Mouse (Mus musculus): Measurements from ENCODE around the gene Eif5b. TPM values are rescaled to one million over a fixed set of nuclear protein-coding genes. Genes with fewer than 3 reads are reported as not detected.

Gene Eif5b
- polyA plus RNA-seq (2015; fragmentation: Nextera tagmentation; extraction: Ambion mirVana), result 17.9 and 18.1 TPM in 2 replicates

DNA sequence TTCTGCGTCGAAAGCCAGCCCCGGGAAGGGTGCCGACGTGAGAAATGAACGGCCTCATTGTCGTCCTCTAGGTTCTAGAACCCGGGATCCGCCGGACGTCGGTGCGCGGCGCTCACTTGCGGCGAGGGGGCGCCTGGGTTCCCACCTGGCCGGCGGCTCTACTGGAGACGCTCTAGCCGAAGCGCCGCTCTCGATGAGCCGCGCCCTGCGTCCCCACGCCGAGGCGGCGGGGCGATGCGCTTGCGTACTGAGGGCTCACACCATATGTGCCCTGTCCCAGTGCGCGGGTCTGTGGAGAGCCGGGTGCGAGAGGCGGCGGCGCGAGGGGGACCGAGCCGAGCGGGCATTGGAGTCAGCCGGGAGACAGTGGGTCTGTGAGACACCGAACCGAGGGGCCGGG, at the start of gene Eif5b, which contains the start of gene Txndc9:
Eif5b (plus strand) TSS at position 144 of the 400 bp plus-strand sequence.
Txndc9 (minus strand) TSS at position 27 of the 400 bp plus-strand sequence.
- peak within 1 kb of the TSS; percentile 70 for H3K4me2 ChIP-seq (ENCODE audit: low read length)
- WGBS, result under 1% methylated on average over 45 of the region's 50 CpGs
- peak within 1 kb of the TSS; percentile 85 for H3K4me3 ChIP-seq (ENCODE audit: low read length)
- no peaks in the 10 kb centered on the region for H3K9me3 ChIP-seq (ENCODE audit: control insufficient read depth, low read length)
- peak within 1 kb of the TSS; percentile 92 for H3K27ac ChIP-seq (ENCODE audit: low read depth, low read length)
- H3K4me1 ChIP-seq (ENCODE audit: control insufficient read depth, insufficient read depth, low read depth, low read length), result peaks cover 14% of the 10 kb centered on the region
- H3K9ac ChIP-seq (ENCODE audit: low read depth, low read length), result peak within 1 kb of the TSS; percentile 90
- H3K27me3 ChIP-seq (replicated peaks; ENCODE audit: control insufficient read depth, insufficient read depth, low read length), result no peaks in the 10 kb centered on the region
- peaks cover 9% of the 10 kb centered on the region for H3K36me3 ChIP-seq (ENCODE audit: control insufficient read depth, insufficient read depth, low read length)
- peak; percentile 94 for ATAC-seq

DNA sequence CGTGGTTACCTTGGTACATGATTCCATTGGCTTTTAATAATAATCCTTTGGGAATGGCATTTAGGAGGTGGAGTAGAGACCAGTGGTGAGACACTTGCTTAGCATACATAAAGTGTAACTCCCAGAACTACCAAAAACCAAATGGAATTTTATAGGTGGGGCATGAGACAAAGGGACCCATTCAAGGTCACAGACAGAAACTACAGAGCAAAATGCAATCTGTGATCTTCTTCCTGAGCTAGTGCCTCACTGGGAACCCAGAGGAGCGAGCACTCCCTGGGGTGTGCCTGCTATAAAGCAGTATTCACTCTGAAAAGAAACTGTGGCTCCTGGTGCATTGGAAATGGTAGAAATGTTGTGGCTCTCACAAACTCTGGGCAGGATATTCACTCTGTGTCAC, 48.9 kb upstream of the Eif5b start:
- Histone ChIP-seq H3K9ac (ENCODE audit: low read depth, low read length) (no peak overlapping the region), H3K27me3 (replicated peaks; ENCODE audit: control insufficient read depth, insufficient read depth, low read length) (no peaks in the 10 kb centered on the region), H3K9me3 (ENCODE audit: control insufficient read depth, low read length) (no peaks in the 10 kb centered on the region), H3K4me2 (ENCODE audit: low read length) (no peak overlapping the region), H3K27ac (ENCODE audit: low read depth, low read length) (no peak overlapping the region), H3K4me1 (ENCODE audit: control insufficient read depth, insufficient read depth, low read depth, low read length) (no peaks in the 10 kb centered on the region), H3K4me3 (ENCODE audit: low read length) (no peak overlapping the region), H3K36me3 (ENCODE audit: control insufficient read depth, insufficient read depth, low read length) (no peaks in the 10 kb centered on the region)
- ATAC-seq, result no peak
- WGBS, result 83% methylated on average over 2 of the region's 2 CpGs

DNA sequence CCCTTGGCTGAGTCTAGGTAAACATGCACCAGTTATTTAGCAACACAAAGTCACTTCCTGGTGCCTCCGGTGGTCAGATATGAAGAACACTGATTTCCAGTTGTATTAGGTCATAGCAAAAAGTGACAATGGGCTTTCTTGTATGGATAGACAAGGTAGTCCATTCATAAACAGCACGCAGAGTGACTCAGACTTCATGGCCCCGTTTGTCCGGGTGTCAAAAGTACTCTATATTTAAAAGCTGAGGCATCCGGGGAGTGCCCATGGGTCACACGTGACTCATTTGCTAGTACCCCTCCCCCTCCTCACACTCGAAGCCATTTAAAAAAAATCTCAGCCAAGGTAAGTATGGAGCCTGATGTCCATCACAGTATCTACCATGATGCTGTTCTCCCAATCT, 43.0 kb upstream of the Eif5b start:
- no peaks in the 10 kb centered on the region for H3K36me3 ChIP-seq (ENCODE audit: control insufficient read depth, insufficient read depth, low read length)
- no peak overlapping the region for H3K27ac ChIP-seq (ENCODE audit: low read depth, low read length)
- no peak for ATAC-seq
- no peak overlapping the region for H3K4me3 ChIP-seq (ENCODE audit: low read length)
- H3K9me3 ChIP-seq (ENCODE audit: control insufficient read depth, low read length), result no peaks in the 10 kb centered on the region
- no peaks in the 10 kb centered on the region for H3K27me3 ChIP-seq (replicated peaks; ENCODE audit: control insufficient read depth, insufficient read depth, low read length)
- H3K4me1 ChIP-seq (ENCODE audit: control insufficient read depth, insufficient read depth, low read depth, low read length), result no peaks in the 10 kb centered on the region
- WGBS, result 91% methylated on average over 7 of the region's 7 CpGs
- no peak overlapping the region for H3K4me2 ChIP-seq (ENCODE audit: low read length)
- no peak overlapping the region for H3K9ac ChIP-seq (ENCODE audit: low read depth, low read length)

DNA sequence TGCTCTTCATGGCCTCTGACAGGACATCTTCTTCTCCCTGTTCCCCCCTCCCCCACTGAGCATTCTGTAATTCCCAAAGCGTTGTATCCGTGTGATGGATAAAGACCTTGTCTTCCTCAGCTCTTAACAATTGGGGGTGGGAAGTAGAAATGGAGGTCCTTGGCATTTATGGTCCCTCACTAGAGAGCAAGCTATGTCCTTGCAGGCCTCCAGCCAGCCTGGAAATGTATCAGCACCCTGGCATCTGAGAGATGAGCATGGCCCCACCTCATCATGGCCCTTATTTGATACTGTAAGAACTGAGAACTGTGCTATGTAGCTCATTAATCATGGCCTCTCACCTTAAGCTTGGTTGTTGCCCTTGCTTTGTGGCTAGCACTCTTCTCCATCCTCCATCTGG, 42.6 kb upstream of the Eif5b start:
- 100% methylated on average over 2 of the region's 2 CpGs for WGBS
- no peaks in the 10 kb centered on the region for H3K9me3 ChIP-seq (ENCODE audit: control insufficient read depth, low read length)
- no peaks in the 10 kb centered on the region for H3K4me1 ChIP-seq (ENCODE audit: control insufficient read depth, insufficient read depth, low read depth, low read length)
- H3K36me3 ChIP-seq (ENCODE audit: control insufficient read depth, insufficient read depth, low read length), result no peaks in the 10 kb centered on the region
- no peak overlapping the region for H3K4me3 ChIP-seq (ENCODE audit: low read length)
- H3K27ac ChIP-seq (ENCODE audit: low read depth, low read length), result no peak overlapping the region
- no peak overlapping the region for H3K4me2 ChIP-seq (ENCODE audit: low read length)
- no peak for ATAC-seq
- no peaks in the 10 kb centered on the region for H3K27me3 ChIP-seq (replicated peaks; ENCODE audit: control insufficient read depth, insufficient read depth, low read length)
- no peak overlapping the region for H3K9ac ChIP-seq (ENCODE audit: low read depth, low read length)

DNA sequence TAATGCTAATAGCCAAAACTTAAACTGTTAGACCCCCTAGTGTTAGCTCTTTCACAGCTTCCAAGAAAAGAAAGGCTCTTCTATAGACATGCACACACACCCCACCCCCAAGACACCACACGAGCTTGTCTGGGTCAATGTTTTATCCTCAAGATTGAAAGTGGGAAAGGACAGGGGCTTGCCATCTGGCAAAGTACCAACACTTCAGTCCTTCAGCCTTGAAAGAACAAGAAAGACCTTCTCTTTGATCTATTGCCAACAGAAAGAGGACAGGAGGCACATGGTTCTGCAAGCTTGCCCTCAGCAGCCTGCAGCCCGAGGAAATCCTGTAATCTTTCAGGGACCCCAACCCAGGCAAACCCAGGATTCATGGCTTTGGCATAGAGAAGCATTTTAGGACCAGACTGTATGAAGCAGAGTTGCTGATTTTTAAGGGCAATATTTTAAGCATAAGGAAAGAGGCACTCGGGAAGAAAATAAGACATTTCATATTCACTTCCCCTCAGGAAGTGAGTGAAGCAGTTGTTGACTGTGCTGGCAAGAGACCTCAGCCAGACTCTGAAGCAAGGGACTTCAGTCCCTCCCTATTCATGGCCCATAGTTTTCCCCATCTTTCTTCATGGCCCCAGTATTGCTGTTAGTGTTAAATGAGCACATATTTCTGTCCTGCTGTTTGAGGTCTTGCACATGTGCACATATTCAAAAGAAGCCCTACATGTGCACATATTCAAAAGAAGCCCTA, 40.9 kb upstream of the Eif5b start:
- Histone ChIP-seq H3K27ac (ENCODE audit: low read depth, low read length) (peak overlapping the region; percentile 48; the same call in 1 of the 2 replicates), H3K4me1 (ENCODE audit: control insufficient read depth, insufficient read depth, low read depth, low read length) (no peaks in the 10 kb centered on the region), H3K27me3 (replicated peaks; ENCODE audit: control insufficient read depth, insufficient read depth, low read length) (no peaks in the 10 kb centered on the region), H3K4me2 (ENCODE audit: low read length) (no peak overlapping the region), H3K4me3 (ENCODE audit: low read length) (no peak overlapping the region), H3K9ac (ENCODE audit: low read depth, low read length) (no peak overlapping the region), H3K9me3 (ENCODE audit: control insufficient read depth, low read length) (no peaks in the 10 kb centered on the region), H3K36me3 (ENCODE audit: control insufficient read depth, insufficient read depth, low read length) (no peaks in the 10 kb centered on the region)
- peak; percentile 52; the same call in 1 of the 2 replicates for ATAC-seq
- WGBS, result 30% methylated on average over 3 of the region's 3 CpGs

DNA sequence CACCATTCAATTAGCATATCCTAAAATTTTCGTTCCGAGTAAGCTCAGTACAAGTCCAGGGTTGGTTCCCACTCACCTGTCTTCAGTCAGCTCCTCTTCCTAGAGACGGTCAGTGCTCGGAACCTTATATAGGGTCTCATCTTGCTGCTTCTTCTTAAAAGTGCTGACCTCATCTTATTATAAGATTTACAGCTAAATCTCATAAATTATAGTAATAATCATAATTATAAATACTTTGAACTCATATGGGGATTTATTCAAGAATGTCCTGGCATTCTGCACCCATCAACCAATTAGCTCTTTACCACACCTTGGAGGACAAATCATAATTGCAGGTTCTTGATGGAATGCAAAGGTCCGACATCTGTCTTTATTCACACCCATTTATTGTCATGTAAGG, 40.2 kb upstream of the Eif5b start, which contains the start of gene Lyg1:
Lyg1 (minus strand) TSS at position 101 of the 400 bp plus-strand sequence.
- no peak for ATAC-seq
- no peak within 1 kb of the TSS for H3K4me2 ChIP-seq (ENCODE audit: low read length)

DNA sequence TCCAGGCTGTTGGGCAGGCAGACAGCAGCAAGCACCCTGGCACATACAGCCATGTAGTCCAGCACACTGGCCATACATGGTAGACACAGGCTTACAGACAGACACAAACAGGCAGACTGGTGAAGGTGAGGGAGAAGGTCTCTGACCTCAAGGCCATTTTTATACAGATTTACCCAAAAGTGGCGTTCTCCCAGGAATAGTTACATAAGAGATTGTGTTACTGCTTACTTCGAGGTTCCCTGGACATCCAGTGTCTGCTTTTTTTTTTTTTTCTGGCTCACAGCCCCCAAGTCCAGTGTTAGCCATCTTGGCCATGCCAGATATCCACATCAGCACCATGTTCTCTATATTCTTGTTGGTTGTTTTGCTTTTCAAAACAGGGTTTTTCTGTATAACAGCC, 39.3 kb upstream of the Eif5b start:
- no peak overlapping the region for H3K4me2 ChIP-seq (ENCODE audit: low read length)
- ATAC-seq, result no peak
- no peak overlapping the region for H3K9ac ChIP-seq (ENCODE audit: low read depth, low read length)
- no peak overlapping the region for H3K27ac ChIP-seq (ENCODE audit: low read depth, low read length)
- H3K4me3 ChIP-seq (ENCODE audit: low read length), result no peak overlapping the region
- no peaks in the 10 kb centered on the region for H3K27me3 ChIP-seq (replicated peaks; ENCODE audit: control insufficient read depth, insufficient read depth, low read length)
- no peaks in the 10 kb centered on the region for H3K4me1 ChIP-seq (ENCODE audit: control insufficient read depth, insufficient read depth, low read depth, low read length)
- H3K9me3 ChIP-seq (ENCODE audit: control insufficient read depth, low read length), result no peaks in the 10 kb centered on the region
- WGBS, result 87% methylated on average over 2 of the region's 2 CpGs
- no peaks in the 10 kb centered on the region for H3K36me3 ChIP-seq (ENCODE audit: control insufficient read depth, insufficient read depth, low read length)

More for the DNA sequence above, 40.2 kb upstream of the Eif5b start, which contains the start of gene Lyg1:
- Histone ChIP-seq H3K36me3 (ENCODE audit: control insufficient read depth, insufficient read depth, low read length) (no peaks in the 10 kb centered on the region), H3K9ac (ENCODE audit: low read depth, low read length) (no peak within 1 kb of the TSS), H3K4me1 (ENCODE audit: control insufficient read depth, insufficient read depth, low read depth, low read length) (no peaks in the 10 kb centered on the region), H3K27ac (ENCODE audit: low read depth, low read length) (peak within 1 kb of the TSS; percentile 48; the same call in 1 of the 2 replicates), H3K27me3 (replicated peaks; ENCODE audit: control insufficient read depth, insufficient read depth, low read length) (no peaks in the 10 kb centered on the region), H3K4me3 (ENCODE audit: low read length) (no peak within 1 kb of the TSS), H3K9me3 (ENCODE audit: control insufficient read depth, low read length) (no peaks in the 10 kb centered on the region)
- 89% methylated on average over 5 of the region's 5 CpGs for WGBS

DNA sequence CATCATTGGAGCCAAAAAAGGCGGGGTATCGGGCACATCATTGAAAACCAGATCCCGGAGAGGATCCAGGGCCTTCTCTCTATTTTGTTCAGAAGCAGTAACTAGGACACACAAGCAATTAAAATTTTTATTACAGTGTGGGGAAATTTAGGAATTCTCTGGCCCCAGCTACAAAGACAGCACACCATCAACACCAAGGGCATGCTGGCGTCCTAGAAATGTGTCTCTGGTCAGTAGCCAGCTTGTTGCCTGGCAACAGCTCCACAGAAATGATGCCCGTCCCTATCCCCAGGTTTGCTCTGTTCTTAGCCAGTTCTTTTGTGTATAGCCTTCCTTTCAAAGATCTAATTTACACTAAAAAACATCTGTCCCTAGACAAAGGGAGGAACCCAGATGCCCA, 38.3 kb upstream of the Eif5b start:
- H3K27ac ChIP-seq (ENCODE audit: low read depth, low read length), result no peak overlapping the region
- no peaks in the 10 kb centered on the region for H3K9me3 ChIP-seq (ENCODE audit: control insufficient read depth, low read length)
- no peaks in the 10 kb centered on the region for H3K36me3 ChIP-seq (ENCODE audit: control insufficient read depth, insufficient read depth, low read length)
- H3K9ac ChIP-seq (ENCODE audit: low read depth, low read length), result no peak overlapping the region
- no peaks in the 10 kb centered on the region for H3K4me1 ChIP-seq (ENCODE audit: control insufficient read depth, insufficient read depth, low read depth, low read length)
- H3K4me3 ChIP-seq (ENCODE audit: low read length), result no peak overlapping the region
- 45% methylated on average over 5 of the region's 5 CpGs for WGBS
- no peak overlapping the region for H3K4me2 ChIP-seq (ENCODE audit: low read length)
- no peaks in the 10 kb centered on the region for H3K27me3 ChIP-seq (replicated peaks; ENCODE audit: control insufficient read depth, insufficient read depth, low read length)
- ATAC-seq, result peak; percentile 71

DNA sequence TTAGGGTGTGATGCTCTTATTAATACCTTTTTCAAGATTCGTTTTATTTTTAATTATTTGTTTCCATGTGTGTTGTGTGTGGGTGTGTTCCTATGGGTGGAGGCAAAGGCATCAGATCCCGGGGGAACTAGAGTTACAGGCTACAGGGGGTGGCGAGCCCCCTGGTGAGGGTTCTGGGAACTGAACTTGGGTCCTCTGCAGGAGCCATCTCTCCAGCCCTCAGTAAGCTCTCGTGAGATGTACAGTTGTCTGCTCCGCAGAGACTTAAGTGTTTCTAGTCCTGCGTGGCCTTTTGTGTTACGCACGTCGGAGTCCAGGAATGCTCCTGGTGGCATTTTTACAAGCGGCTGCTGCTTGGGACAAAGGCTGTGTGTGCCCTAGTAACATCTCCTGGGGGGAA, 32.2 kb upstream of the Eif5b start:
- no peaks in the 10 kb centered on the region for H3K4me1 ChIP-seq (ENCODE audit: control insufficient read depth, insufficient read depth, low read depth, low read length)
- no peak for ATAC-seq
- H3K27me3 ChIP-seq (replicated peaks; ENCODE audit: control insufficient read depth, insufficient read depth, low read length), result no peaks in the 10 kb centered on the region
- WGBS, result 53% methylated on average over 10 of the region's 10 CpGs
- no peak overlapping the region for H3K27ac ChIP-seq (ENCODE audit: low read depth, low read length)
- H3K9ac ChIP-seq (ENCODE audit: low read depth, low read length), result no peak overlapping the region
- H3K36me3 ChIP-seq (ENCODE audit: control insufficient read depth, insufficient read depth, low read length), result no peaks in the 10 kb centered on the region
- H3K9me3 ChIP-seq (ENCODE audit: control insufficient read depth, low read length), result no peaks in the 10 kb centered on the region
- no peak overlapping the region for H3K4me2 ChIP-seq (ENCODE audit: low read length)
- no peak overlapping the region for H3K4me3 ChIP-seq (ENCODE audit: low read length)
